Mouse (Mus musculus) thymus, adult 2 months (tissue): ENCODE data around the gene Lrrc1.

Source experiments
- CTCF ChIP-seq: fragments of 200-500 bp; IDR thresholded peaks from 2 replicates; pipeline ENCODE4 v1.5.1; 2012; ENCODE audit warnings: mild to moderate bottlenecking, control low read depth, low read length, moderate library complexity, borderline replicate concordance; ENCODE audit not compliant: control insufficient read depth, poor library complexity, insufficient read depth; ENCODE audit errors: extremely low read depth
- POLR2A ChIP-seq: fragments of 200-500 bp; IDR thresholded peaks from 2 replicates; pipeline ENCODE4 v1.6.1; 2012; ENCODE audit warnings: mild to moderate bottlenecking, low read length, control low read depth, moderate library complexity; ENCODE audit not compliant: control insufficient read depth, poor library complexity, insufficient read depth; ENCODE audit errors: extremely low read depth

GRCm38 (mm10) chr9:77466926-77467325 lies 77.7 kb downstream of the Lrrc1 start:
- no peak for TF ChIP-seq CTCF
- TF ChIP-seq POLR2A = no peak
